Mouse (Mus musculus): Measurements from ENCODE around the gene Tfap2d. TPM values are rescaled to one million over a fixed set of nuclear protein-coding genes. Genes with fewer than 3 reads are reported as not detected.

The Tfap2d gene
- polyA plus RNA-seq, 1 experiment: not detected

DNA sequence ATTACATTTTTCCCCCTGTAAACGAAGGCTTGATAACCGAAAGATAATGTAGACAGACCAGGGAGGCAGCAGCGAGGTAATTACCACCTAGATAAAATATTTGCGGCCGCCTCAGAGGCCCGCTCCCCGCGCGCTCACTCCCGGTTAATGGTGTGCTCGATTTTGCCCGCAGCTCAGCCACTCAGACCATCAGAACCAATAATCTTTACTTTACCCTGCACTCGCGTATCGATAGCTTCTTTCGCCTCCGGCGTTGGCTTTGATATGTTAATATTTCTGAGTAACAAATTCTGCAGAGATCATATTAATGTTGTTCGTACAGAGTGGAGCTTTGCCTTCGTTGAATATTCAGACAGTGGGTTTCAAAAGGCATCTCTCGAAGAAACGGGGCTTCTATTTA is 8.2 kb downstream of the Tfap2d start:
- no peak overlapping the region for H3K27ac ChIP-seq (ENCODE audit: insufficient read depth, low read length)
- DNase-seq (ENCODE audit: low read depth in 1 of 2, low spot score in 2 of 2): no peak
- WGBS: 7% methylated on average over 22 of the region's 22 CpGs
- H3K36me3 ChIP-seq (ENCODE audit: control insufficient read depth, insufficient read depth, low read length): no peaks in the 10 kb centered on the region
- no peaks in the 10 kb centered on the region for H3K4me1 ChIP-seq (ENCODE audit: control insufficient read depth, insufficient read depth, insufficient read length)
- no peak overlapping the region for H3K4me3 ChIP-seq (ENCODE audit: extremely low read depth, insufficient read depth, insufficient read length)
- TF ChIP-seq CTCF (IDR thresholded peaks at IDR 0.05; ENCODE audit: extremely low read depth, insufficient read depth, insufficient read length, insufficient replicate concordance) (no peak), POLR2A (IDR thresholded peaks at IDR 0.05; ENCODE audit: low read depth, low read length) (no peak)
- no peaks in the 10 kb centered on the region for H3K27me3 ChIP-seq (ENCODE audit: control insufficient read depth, insufficient read depth, low read length)

DNA sequence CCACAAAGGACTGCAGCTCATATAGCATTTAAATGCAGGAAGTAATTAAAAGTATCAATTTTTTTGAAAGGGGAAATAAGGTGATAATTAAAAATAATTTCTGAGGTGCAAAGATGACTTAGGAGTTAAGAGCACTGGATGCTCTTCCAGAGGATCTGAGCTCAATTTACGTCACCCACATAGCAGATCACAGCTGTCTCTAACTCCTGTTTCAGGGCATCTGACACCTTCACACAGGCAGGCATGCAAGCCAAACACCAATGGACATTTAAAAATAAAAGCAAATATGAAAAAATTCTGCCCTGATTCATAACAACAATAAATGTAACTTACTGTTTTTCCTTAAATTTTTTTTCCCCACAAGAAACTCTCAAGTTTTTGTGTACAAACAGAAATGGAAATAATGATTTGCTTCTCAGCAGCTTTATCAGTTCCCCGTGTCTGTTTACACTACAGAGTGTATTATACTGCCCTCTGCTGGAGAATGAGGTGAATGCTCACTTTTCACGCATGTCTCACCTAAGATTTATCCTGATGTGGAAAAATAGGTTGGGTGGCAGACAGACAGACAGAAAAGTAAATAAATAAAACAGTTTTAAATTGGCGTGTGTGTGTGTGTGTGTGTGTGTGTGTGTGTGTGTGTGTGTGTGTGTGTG is 76.0 kb downstream of the Tfap2d start:
- TF ChIP-seq POLR2A (IDR thresholded peaks at IDR 0.05; ENCODE audit: low read depth, low read length) (no peak), CTCF (IDR thresholded peaks at IDR 0.05; ENCODE audit: extremely low read depth, insufficient read depth, insufficient read length, insufficient replicate concordance) (no peak)
- no peak overlapping the region for H3K27ac ChIP-seq (ENCODE audit: insufficient read depth, low read length)
- H3K4me1 ChIP-seq (ENCODE audit: control insufficient read depth, insufficient read depth, insufficient read length): no peaks in the 10 kb centered on the region
- no peaks in the 10 kb centered on the region for H3K27me3 ChIP-seq (ENCODE audit: control insufficient read depth, insufficient read depth, low read length)
- 10% methylated on average over 4 of the region's 4 CpGs for WGBS
- no peak for DNase-seq (ENCODE audit: low read depth in 1 of 2, low spot score in 2 of 2)
- H3K4me3 ChIP-seq (ENCODE audit: extremely low read depth, insufficient read depth, insufficient read length): no peak overlapping the region
- no peaks in the 10 kb centered on the region for H3K36me3 ChIP-seq (ENCODE audit: control insufficient read depth, insufficient read depth, low read length)

GRCm38 (mm10) chr1:19205649-19206048 is 102.8 kb downstream of the Tfap2d start:
- Histone ChIP-seq H3K36me3 (ENCODE audit: control insufficient read depth, insufficient read depth, low read length) (no peaks in the 10 kb centered on the region), H3K27ac (ENCODE audit: insufficient read depth, low read length) (no peak overlapping the region), H3K4me3 (ENCODE audit: extremely low read depth, insufficient read depth, insufficient read length) (no peak overlapping the region), H3K4me1 (ENCODE audit: control insufficient read depth, insufficient read depth, insufficient read length) (no peaks in the 10 kb centered on the region), H3K27me3 (ENCODE audit: control insufficient read depth, insufficient read depth, low read length) (peaks cover 3% of the 10 kb centered on the region)
- TF ChIP-seq CTCF (IDR thresholded peaks at IDR 0.05; ENCODE audit: extremely low read depth, insufficient read depth, insufficient read length, insufficient replicate concordance) (0 out of 2 replicates have a peak, but pooled peaks have one; percentile 4), POLR2A (IDR thresholded peaks at IDR 0.05; ENCODE audit: low read depth, low read length) (no peak)
- whole genome bisulfite sequencing: 6% methylated on average over 12 of the region's 12 CpGs
- DNase-seq (ENCODE audit: low read depth in 1 of 2, low spot score in 2 of 2): no peak

GRCm38 (mm10) chr1:19206194-19206593 is 103.4 kb downstream of the Tfap2d start:
- DNase-seq (ENCODE audit: low read depth in 1 of 2, low spot score in 2 of 2): no peak
- Histone ChIP-seq H3K27ac (ENCODE audit: insufficient read depth, low read length) (no peak overlapping the region), H3K36me3 (ENCODE audit: control insufficient read depth, insufficient read depth, low read length) (no peaks in the 10 kb centered on the region), H3K4me3 (ENCODE audit: extremely low read depth, insufficient read depth, insufficient read length) (no peak overlapping the region), H3K27me3 (ENCODE audit: control insufficient read depth, insufficient read depth, low read length) (peaks cover 3% of the 10 kb centered on the region), H3K4me1 (ENCODE audit: control insufficient read depth, insufficient read depth, insufficient read length) (no peaks in the 10 kb centered on the region)
- TF ChIP-seq CTCF (IDR thresholded peaks at IDR 0.05; ENCODE audit: extremely low read depth, insufficient read depth, insufficient read length, insufficient replicate concordance): no peak
- no peak for TF ChIP-seq POLR2A (IDR thresholded peaks at IDR 0.05; ENCODE audit: low read depth, low read length)
- 2% methylated on average over 7 of the region's 7 CpGs for WGBS

GRCm38 (mm10) chr1:19207611-19208010 is 104.8 kb downstream of the Tfap2d start:
- Histone ChIP-seq H3K27ac (ENCODE audit: insufficient read depth, low read length) (no peak overlapping the region), H3K4me1 (ENCODE audit: control insufficient read depth, insufficient read depth, insufficient read length) (no peaks in the 10 kb centered on the region), H3K27me3 (ENCODE audit: control insufficient read depth, insufficient read depth, low read length) (peaks cover 3% of the 10 kb centered on the region), H3K36me3 (ENCODE audit: control insufficient read depth, insufficient read depth, low read length) (no peaks in the 10 kb centered on the region), H3K4me3 (ENCODE audit: extremely low read depth, insufficient read depth, insufficient read length) (no peak overlapping the region)
- 20% methylated on average over 4 of the region's 4 CpGs for WGBS
- no peak for TF ChIP-seq POLR2A (IDR thresholded peaks at IDR 0.05; ENCODE audit: low read depth, low read length)
- TF ChIP-seq CTCF (IDR thresholded peaks at IDR 0.05; ENCODE audit: extremely low read depth, insufficient read depth, insufficient read length, insufficient replicate concordance): no peak
- no peak for DNase-seq (ENCODE audit: low read depth in 1 of 2, low spot score in 2 of 2)

DNA sequence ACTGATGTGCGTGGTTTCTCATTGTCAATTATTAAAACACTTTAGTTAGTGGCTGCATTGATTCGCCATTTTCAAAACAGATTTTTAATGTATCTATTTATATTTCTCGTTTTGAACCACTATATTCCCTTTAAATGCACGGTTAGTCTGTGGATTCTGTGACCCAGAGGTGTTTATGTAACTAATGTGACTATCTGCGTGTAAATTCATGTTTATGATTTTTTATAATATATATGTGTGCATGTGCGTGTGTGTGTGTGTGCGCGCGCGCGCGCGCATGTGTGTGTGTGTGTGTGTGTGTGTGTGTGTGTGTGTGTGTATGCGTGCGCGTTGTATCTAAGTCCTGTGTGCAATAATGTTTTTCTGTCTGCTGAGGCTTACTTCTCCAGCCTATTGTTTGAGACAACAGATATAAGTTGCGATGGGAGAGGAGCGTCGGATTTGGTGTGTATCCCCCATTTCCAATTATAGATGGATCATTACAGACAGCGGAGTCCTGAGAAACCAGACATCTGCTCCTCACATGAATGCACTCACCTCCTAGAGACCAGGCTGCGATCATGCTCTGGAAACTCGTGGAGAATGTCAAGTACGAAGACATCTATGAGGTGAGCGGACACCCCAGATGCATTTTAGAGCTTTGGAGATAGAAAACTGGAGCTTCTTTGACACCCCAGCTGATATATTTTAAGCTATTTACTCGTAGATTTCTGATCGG is 106.0 kb downstream of the Tfap2d start, which contains the start of gene Tfap2b:
Gene Tfap2b (plus strand): TSS at position 274 of the 718 bp plus-strand sequence.
- TF ChIP-seq POLR2A (IDR thresholded peaks at IDR 0.05; ENCODE audit: low read depth, low read length) (no peak), CTCF (IDR thresholded peaks at IDR 0.05; ENCODE audit: extremely low read depth, insufficient read depth, insufficient read length, insufficient replicate concordance) (no peak)
- Histone ChIP-seq H3K27ac (ENCODE audit: insufficient read depth, low read length) (no peak within 1 kb of the TSS), H3K36me3 (ENCODE audit: control insufficient read depth, insufficient read depth, low read length) (no peaks in the 10 kb centered on the region), H3K27me3 (ENCODE audit: control insufficient read depth, insufficient read depth, low read length) (peaks cover 3% of the 10 kb centered on the region), H3K4me1 (ENCODE audit: control insufficient read depth, insufficient read depth, insufficient read length) (no peaks in the 10 kb centered on the region), H3K4me3 (ENCODE audit: extremely low read depth, insufficient read depth, insufficient read length) (no peak within 1 kb of the TSS)
- DNase-seq (ENCODE audit: low read depth in 1 of 2, low spot score in 2 of 2): no peak
- 9% methylated on average over 26 of the region's 26 CpGs for WGBS

- no peak for DNase-seq (ENCODE audit: low read depth in 1 of 2, low spot score in 2 of 2)
- TF ChIP-seq CTCF (IDR thresholded peaks at IDR 0.05; ENCODE audit: extremely low read depth, insufficient read depth, insufficient read length, insufficient replicate concordance): no peak
- TF ChIP-seq POLR2A (IDR thresholded peaks at IDR 0.05; ENCODE audit: low read depth, low read length): no peak
- H3K27me3 ChIP-seq (ENCODE audit: control insufficient read depth, insufficient read depth, low read length): peaks cover 3% of the 10 kb centered on the region
- WGBS: 5% methylated on average over 10 of the region's 10 CpGs
- no peak overlapping the region for H3K27ac ChIP-seq (ENCODE audit: insufficient read depth, low read length)
- no peaks in the 10 kb centered on the region for H3K4me1 ChIP-seq (ENCODE audit: control insufficient read depth, insufficient read depth, insufficient read length)
- H3K4me3 ChIP-seq (ENCODE audit: extremely low read depth, insufficient read depth, insufficient read length): no peak overlapping the region
- H3K36me3 ChIP-seq (ENCODE audit: control insufficient read depth, insufficient read depth, low read length): no peaks in the 10 kb centered on the region
Observed at GRCm38 (mm10) chr1:19209359-19209745, 106.5 kb downstream of the Tfap2d start.
